Mouse (Mus musculus): ENCODE data around the gene Rufy1. TPM values are rescaled to one million over a fixed set of nuclear protein-coding genes. Genes with fewer than 3 reads are reported as not detected.
A peak's percentile ranks its signal among the peaks of the same experiment; 100 is the strongest.

Rufy1 gene
- total RNA-seq, 4 experiments from 2014 or later, result 28.2 to 31.5 (median 29.8) TPM

DNA sequence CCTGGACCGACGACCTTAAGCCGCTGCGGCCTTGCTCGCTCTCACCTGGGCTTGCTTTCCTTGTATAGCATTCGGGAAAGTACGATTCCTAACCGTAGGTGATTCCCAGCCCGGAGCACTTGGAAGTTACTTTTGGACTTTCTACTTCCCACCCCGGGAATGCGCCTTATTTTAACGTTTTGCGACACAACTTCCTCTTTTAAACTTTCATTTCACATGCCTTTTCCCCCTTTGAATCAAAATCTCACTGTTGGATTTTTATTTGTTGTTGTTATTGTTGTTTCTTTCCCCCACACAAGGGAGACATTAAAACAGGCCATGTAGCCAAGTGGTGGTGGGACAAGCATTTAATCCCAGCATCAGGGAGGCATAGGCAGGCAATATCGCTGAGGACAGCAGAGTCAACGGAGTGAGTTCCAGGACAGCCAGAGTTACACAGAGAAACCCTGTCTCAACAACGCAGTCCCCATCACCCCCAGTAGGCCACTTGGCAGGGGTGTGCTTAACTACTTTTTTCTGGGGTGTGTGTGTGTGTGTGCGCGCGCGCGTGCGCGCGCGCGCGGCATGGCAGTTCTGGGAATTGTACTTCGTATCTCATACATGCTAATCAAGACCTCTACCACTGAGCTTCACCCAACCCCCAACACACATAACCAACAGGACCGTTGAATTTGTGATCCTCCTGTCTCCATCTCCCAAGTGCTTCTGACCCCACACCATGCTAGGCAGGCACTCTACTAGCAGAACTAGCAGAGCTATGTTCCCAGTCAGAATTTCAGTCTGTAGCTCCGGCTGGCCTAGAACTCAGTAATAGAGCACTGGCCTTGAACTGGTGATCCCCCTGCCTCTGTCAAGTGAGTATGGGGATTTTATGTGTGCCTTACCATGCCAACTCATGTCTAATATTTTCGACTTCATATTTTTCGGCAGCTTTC, 476 bp upstream of the Rufy1 start:
- no peak for DNase-seq (ENCODE audit: low spot score in 2 of 2)

DNA sequence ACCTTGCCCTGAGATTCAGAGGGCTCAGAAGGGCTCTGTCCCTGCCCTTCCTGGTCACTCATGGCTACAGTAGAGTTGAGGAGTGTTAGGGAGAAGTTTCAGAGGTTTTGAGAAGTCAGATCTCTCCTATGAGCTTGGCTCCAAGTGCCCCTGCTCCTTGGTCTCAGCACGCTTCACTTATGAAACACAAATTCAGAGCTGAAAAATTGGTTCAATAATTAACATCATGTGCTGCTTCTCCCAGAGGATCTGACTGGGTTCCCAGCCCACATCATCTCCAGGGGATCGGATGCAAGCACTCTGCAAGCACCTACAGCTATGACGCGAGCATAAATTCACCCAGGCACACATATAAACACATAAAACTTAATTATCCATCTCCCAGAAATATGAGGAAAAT, 4.9 kb downstream of the Rufy1 start:
- no peak for DNase-seq (ENCODE audit: low spot score in 2 of 2)

DNA sequence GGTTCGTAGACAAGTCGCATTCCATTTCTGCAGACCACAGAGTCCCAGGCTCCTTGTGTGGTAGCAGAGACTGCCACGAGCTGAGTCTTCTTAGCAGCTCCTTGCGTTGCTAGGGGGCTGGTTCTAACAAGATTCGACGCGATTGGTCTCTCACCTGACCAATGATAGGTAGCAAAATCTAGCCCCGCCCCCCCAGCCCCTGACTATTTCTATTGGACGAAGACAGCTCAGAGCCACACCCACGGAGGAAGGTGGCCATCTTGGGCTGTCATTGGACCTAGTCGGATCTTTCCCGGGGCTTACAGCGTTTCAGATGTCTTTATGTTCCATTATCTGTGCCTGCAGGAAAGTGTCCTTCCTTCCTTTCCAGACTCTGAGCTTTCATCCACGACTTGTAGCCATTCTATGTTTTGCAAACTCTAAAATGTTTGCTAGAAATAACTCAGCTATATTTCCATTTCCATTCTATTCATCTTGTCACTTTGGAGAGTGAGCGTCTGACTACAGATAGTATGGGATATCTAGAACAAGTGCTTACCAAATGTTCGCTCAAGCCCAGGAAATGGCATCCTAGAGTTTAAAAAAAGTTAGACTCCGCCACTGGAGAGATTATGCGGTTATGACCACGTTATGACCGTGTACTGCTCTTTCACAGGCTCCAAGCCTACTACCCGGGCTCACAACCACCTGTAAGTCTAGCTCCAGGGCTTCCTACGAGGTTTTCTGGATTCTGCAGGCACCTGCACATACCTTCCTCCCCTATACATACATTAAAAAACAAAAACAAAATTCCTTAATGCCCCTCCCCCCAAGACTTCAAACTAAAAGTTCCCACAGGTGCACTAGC, 8.8 kb downstream of the Rufy1 start:
- DNase-seq (ENCODE audit: low spot score in 2 of 2), result peak in 1 of 2 experiments; percentile 70

- DNase-seq (ENCODE audit: low spot score in 2 of 2), result no peak
These were observed 9.5 kb downstream of the Rufy1 start for GRCm38 (mm10) chr11:50421461-50421860.

- DNase-seq (ENCODE audit: low spot score in 2 of 2), result no peak
These were observed 13.1 kb downstream of the Rufy1 start for GRCm38 (mm10) chr11:50417856-50418255.

DNA sequence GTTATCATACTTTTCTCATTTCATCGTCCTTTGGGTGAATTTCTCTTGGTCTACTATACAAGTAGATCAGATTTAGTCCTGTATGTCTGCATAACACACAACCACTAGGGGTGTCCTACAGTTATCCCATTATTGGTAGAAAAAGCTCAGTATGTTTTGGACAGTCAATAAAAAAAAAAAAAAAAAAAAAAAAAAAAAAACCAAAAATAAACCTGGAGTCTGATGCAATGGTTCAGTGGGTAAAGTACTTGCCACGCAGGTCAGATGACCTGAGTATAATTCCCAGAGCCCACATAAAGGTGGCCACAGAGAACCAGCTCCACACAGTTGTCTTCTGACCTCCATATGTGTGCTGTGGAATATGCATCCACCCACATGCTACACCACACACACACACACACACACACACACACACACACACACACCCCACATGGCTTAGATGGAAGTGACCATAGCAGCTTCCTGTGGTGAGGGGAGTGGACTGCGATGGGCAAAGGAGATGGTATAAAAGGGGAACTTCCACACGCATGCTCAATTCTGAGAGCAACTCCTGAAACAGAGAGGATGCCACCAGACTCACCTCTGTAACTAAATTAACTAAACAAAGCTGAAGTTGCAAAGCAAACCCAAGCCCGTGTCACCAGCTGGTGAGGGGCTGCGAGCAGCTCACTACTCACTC, 15.2 kb downstream of the Rufy1 start:
- DNase-seq (ENCODE audit: low spot score in 2 of 2), result no peak

DNA sequence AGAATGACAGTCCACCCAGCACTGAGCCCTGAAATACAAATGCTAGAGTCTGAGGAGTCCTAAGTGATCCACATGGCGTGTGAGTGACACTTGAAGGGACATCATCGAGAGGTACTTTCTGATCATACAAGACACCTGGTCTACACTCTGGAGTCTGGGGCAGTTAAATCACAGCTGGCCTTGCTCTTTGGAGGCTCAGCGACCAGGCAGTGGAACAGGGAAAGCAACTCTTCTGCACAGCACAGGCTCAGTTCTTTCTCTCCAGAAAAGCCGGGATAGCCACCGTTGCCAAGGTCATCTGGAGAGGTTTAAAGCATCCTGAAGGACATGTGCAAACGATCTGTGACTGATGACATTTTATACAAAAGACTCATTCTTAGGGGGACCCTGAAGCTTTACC, 23.7 kb downstream of the Rufy1 start:
- DNase-seq (ENCODE audit: low spot score in 2 of 2), result no peak

DNA sequence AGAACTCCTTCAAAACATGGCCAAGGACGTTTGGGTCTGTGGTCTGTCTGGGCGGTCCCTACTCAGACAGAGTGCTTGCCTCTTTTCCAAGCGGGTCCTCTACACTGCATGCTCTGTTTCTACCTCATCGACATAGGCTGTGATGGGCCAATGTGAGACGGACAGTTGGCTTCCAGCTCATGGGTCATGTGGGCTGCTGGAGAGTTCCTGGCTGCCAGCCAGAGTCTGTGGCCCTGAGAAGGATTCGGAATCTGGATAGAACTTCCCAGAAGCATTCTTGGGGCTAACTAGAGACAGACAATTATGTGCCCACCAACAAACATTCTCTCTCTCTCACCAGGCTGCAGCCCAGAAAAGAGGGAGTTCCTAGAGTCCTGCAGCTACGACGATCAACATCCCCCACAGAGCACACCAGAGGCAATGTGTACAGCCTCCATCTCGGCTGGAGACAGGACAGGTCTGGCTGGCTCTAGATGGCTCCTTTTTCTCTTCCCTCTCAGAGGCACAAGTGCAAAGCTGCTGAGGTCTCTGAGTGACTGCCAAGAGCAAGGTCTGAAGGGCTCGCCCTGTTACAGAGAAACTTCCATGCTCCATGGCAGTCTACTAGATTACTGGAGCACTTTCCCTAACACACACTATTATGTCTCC, 27.4 kb downstream of the Rufy1 start:
- no peak for DNase-seq (ENCODE audit: low spot score in 2 of 2)

DNA sequence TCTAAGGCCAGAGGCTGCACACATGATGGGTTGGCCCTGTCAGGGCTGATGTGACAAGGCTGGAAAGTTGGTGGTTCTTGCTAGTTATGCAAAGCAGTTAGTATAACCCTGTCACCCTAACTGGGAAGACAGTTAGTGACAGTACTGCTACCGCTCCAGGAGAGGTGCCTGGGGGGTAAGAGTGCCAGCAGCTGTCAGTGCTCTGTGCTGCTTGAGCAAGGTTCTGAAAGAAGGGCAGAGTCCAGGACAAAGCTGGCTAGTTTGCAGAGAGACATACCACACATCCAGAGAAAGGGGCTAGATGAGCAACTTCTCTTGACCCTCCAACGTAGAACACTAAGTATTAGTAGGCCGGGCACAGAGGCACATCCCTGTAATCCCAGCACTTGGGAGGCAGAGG, 28.4 kb downstream of the Rufy1 start:
- no peak for DNase-seq (ENCODE audit: low spot score in 2 of 2)

DNA sequence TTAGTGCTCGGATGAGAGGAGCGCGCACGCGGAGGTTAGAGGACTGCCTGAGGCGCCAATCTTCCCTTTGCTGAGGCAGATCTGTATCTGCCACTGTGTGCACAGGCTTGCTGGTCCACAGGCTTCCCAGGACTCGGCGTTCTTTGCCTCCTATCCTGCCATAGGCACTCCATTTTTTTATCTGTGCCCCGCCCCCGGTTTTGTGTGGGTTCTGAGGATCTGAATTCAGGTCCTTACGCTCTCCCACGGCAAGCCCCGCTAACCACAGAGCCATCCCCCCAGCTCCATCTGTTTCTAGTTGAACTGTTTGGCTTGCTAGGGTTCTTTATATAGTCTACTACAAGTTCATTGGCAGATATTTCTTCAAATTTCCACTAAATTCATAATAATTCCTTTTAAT, 32.1 kb downstream of the Rufy1 start:
- no peak for DNase-seq (ENCODE audit: low spot score in 2 of 2)

GRCm38 (mm10) chr11:50397316-50397715, 33.6 kb downstream of the Rufy1 start:
- DNase-seq (ENCODE audit: low spot score in 2 of 2), result no peak

- DNase-seq (ENCODE audit: low spot score in 2 of 2), result no peak
These were observed 34.1 kb downstream of the Rufy1 start for GRCm38 (mm10) chr11:50396766-50397307.

DNA sequence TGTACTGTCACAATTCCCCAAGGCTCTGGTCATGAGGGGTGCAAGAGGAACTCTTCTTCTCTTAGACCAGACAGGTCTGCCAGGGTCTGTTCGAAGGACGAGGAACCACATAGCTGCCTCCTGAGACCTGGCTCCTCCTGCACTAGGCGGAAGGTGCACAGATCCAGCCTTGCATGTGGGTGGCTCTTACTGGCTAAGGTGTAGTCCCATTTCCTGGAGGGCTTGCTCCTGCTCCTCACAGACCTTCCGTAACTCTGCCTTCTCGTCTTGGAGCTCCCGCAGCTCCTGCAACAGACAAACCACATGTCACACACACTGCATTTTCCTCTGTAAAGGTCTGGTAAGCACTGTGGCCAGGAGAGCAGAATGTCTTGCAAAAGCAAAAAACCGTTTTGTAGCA, 36.2 kb downstream of the Rufy1 start:
- DNase-seq (ENCODE audit: low spot score in 2 of 2), result no peak

- no peak for DNase-seq (ENCODE audit: low spot score in 2 of 2)
These were observed 37.6 kb downstream of the Rufy1 start for GRCm38 (mm10) chr11:50393306-50393705.

- no peak for DNase-seq (ENCODE audit: low spot score in 2 of 2)
These were observed 39.5 kb downstream of the Rufy1 start for GRCm38 (mm10) chr11:50391272-50391960.

GRCm38 (mm10) chr11:50389616-50390015, 41.3 kb downstream of the Rufy1 start:
- no peak for DNase-seq (ENCODE audit: low spot score in 2 of 2)

- no peak for DNase-seq (ENCODE audit: low spot score in 2 of 2)
These were observed 41.9 kb downstream of the Rufy1 start for GRCm38 (mm10) chr11:50389011-50389410.

DNA sequence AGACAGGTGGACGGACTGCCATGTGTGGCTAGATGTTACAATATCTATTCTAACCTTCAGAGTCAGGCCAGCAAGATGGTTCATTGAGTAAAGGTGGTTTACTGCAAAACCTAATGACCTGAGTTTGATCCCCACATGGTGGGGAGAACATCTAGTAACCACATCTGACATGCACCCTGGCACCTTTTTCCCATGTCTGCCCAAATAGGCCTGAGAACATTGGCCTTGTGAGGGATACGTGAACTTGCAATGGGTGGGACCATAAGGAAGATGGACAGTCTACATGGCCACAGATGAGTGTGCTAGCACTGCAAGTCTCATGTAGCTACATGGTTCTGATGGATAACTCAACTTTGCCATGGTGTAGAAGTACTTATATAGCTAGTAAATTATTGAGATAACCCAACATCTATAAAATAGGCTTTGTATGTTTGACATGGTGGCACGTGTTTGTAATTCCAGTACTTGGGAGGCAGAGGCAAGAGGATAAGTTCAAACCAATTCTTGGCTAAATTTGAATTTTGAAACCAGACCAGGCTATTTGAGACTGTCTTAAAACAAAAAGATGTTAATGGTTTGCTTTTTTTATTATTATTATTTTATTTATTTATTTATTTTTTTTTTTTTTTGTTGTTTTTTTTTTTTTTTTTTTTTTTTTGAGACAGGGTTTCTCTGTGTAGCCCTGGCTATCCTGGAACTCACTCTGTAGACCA, 42.6 kb downstream of the Rufy1 start:
- no peak for DNase-seq (ENCODE audit: low spot score in 2 of 2)

DNA sequence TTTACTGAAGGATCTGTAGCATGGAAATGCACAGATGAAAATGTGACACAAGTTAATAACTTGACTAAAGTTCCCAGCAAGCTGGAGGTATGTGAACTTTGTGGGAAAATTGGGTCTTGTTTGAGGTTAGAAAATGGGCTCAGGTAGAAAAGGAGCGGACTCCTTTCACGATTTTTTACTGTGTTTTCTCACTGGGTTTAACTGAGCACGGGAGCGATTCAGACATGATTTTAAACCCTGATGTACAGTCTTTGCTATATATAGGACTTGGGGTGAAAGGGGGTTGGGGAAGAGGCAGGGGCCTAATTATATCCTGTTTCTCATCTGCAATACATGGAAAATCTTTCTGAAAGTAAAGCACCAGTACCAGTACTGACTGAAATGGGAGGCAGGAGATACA, 43.2 kb downstream of the Rufy1 start:
- DNase-seq (ENCODE audit: low spot score in 2 of 2), result no peak

Measured in left cerebral cortex, adult 8-10 months (tissue).